Mouse (Mus musculus) midbrain, embryonic 15.5 days (tissue): ENCODE measurements around the gene Cggbp1. TPM values are rescaled to one million over a fixed set of nuclear protein-coding genes. Genes with fewer than 3 reads are reported as not detected.

ENCODE experiments used
- ATAC-seq: fragments of 200-750 bp; cut with Nextera tagmentation; replicated peaks from 2 replicates; pipeline ENCODE4 v1.8.0; 2017; ENCODE audit warnings: moderate TSS enrichment
- H3K27ac ChIP-seq: fragments of 300-500 bp; sonication (generic); 2 replicates; pipeline ENCODE4 v1.5.1; 2015; ENCODE audit warnings: mild to moderate bottlenecking, inconsistent platforms
- H3K27me3 ChIP-seq: fragments of 300-500 bp; sonication (generic); replicated peaks from 2 replicates; pipeline ENCODE4 v1.6.1; 2015; ENCODE audit warnings: inconsistent platforms
- H3K36me3 ChIP-seq: fragments of 300-500 bp; sonication (generic); replicated peaks from 2 replicates; pipeline ENCODE4 v1.6.1; 2015; ENCODE audit warnings: inconsistent platforms
- H3K4me1 ChIP-seq: fragments of 300-500 bp; sonication (generic); 2 replicates; pipeline ENCODE4 v1.6.1; 2015; ENCODE audit warnings: inconsistent platforms
- H3K4me2 ChIP-seq: fragments of 300-500 bp; sonication (generic); 2 replicates; pipeline ENCODE4 v1.6.1; 2015; ENCODE audit warnings: inconsistent platforms, mild to moderate bottlenecking, moderate library complexity
- H3K4me3 ChIP-seq: fragments of 300-500 bp; sonication (generic); 2 replicates; pipeline ENCODE4 v1.5.1; 2015; ENCODE audit warnings: mild to moderate bottlenecking, inconsistent platforms
- H3K9ac ChIP-seq: fragments of 300-500 bp; sonication (generic); 2 replicates; pipeline ENCODE4 v1.6.1; 2015; ENCODE audit warnings: mild to moderate bottlenecking, inconsistent platforms
- H3K9me3 ChIP-seq: fragments of 300-500 bp; sonication (generic); 2 replicates; pipeline ENCODE4 v1.6.1; 2016; ENCODE audit warnings: inconsistent platforms
- WGBS: fragments of 180-500 bp; shearing (Covaris S2); methylation state at CpG from one replicate; pipeline ENCODE4 v1.1.7; 2015; ENCODE audit warnings: mixed read lengths; 5-methylcytosine and 5-hydroxymethylcytosine counted together
- polyA plus RNA-seq: library from polyadenylated mRNA; unstranded; fragments of >200 nt; fragmentation: Nextera tagmentation; extraction: Ambion mirVana; gene quantifications from 2 replicates; pipeline ENCODE4 v1.2.1, GENCODE M21; 2015

The Cggbp1 gene
- polyA plus RNA-seq, 1 experiment from 2014 or later, result 71.7 TPM

DNA sequence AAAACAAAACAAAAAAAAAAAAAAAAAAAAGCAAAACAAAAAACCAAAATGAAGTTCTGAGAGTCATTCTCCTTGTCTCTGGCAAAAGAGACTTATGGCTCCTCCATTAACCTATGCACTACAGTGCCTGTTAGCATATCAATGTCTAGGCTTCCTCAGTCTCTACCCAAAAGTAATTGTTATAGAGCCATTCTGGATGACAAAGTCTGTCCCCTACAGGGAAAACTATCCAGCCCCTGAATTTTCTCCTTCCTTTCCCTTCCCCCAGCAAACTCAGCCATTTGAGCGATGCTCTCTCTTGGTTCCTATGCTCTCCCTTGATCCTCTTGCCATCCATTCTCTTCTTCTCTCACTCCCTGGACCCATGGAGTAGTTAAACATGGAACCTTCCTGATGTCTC is 24.0 kb downstream of the Cggbp1 start:
- Histone ChIP-seq H3K4me2 (no peak overlapping the region), H3K4me1 (0 out of 2 replicates have a peak, but pooled peaks cover 8% of the 10 kb centered on the region), H3K27me3 (no peaks in the 10 kb centered on the region), H3K4me3 (no peak overlapping the region), H3K27ac (no peak overlapping the region), H3K36me3 (no peaks in the 10 kb centered on the region), H3K9me3 (no peaks in the 10 kb centered on the region), H3K9ac (no peak overlapping the region)
- 85% methylated on average over 1 of the region's 1 CpGs for WGBS
- no peak for ATAC-seq

GRCm38 (mm10) chr16:64876631-64877265 is 25.0 kb downstream of the Cggbp1 start:
- no peak overlapping the region for H3K4me2 ChIP-seq
- H3K4me3 ChIP-seq, result no peak overlapping the region
- H3K9ac ChIP-seq, result no peak overlapping the region
- H3K9me3 ChIP-seq, result no peaks in the 10 kb centered on the region
- no peaks in the 10 kb centered on the region for H3K27me3 ChIP-seq
- H3K36me3 ChIP-seq, result no peaks in the 10 kb centered on the region
- 0 out of 2 replicates have a peak, but pooled peaks cover 8% of the 10 kb centered on the region for H3K4me1 ChIP-seq
- ATAC-seq, result no peak
- WGBS, result 71% methylated on average over 4 of the region's 4 CpGs
- no peak overlapping the region for H3K27ac ChIP-seq

GRCm38 (mm10) chr16:64877314-64877713 is 25.5 kb downstream of the Cggbp1 start:
- Histone ChIP-seq H3K9ac (no peak overlapping the region), H3K27me3 (no peaks in the 10 kb centered on the region), H3K4me3 (no peak overlapping the region), H3K4me2 (no peak overlapping the region), H3K9me3 (no peaks in the 10 kb centered on the region), H3K27ac (no peak overlapping the region), H3K4me1 (0 out of 2 replicates have a peak, but pooled peaks cover 8% of the 10 kb centered on the region), H3K36me3 (no peaks in the 10 kb centered on the region)
- no peak for ATAC-seq
- WGBS, result 86% methylated on average over 3 of the region's 3 CpGs

DNA sequence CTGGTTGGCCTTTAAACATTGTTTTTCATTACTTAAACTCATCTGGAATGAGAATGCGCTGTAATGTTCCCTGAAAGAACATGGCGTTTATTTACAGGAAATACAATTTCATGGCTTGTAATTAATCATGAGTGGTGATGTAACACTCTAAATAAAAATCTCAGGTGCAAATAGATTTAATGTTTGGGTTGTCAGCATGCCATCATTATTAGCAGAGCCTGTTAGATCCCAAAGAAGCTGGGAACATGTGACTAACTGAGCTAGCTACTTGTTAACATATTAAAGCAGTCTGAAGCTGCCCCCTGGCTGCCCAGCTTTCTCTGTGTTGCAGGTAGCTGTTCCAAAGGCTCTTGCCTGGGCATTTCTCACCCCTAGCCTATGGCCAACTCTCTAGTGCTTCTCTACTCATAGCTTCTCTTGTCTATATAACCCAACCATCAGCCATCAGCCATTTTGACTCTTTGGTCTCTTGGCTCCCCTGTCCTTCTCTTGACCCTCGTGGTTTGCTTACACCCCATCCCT is 26.9 kb downstream of the Cggbp1 start:
- no peaks in the 10 kb centered on the region for H3K36me3 ChIP-seq
- 0 out of 2 replicates have a peak, but pooled peaks cover 4% of the 10 kb centered on the region for H3K4me1 ChIP-seq
- H3K4me3 ChIP-seq, result no peak overlapping the region
- no peak overlapping the region for H3K9ac ChIP-seq
- no peak for ATAC-seq
- no peak overlapping the region for H3K27ac ChIP-seq
- no peaks in the 10 kb centered on the region for H3K9me3 ChIP-seq
- no peak overlapping the region for H3K4me2 ChIP-seq
- 88% methylated on average over 3 of the region's 3 CpGs for WGBS
- no peaks in the 10 kb centered on the region for H3K27me3 ChIP-seq

DNA sequence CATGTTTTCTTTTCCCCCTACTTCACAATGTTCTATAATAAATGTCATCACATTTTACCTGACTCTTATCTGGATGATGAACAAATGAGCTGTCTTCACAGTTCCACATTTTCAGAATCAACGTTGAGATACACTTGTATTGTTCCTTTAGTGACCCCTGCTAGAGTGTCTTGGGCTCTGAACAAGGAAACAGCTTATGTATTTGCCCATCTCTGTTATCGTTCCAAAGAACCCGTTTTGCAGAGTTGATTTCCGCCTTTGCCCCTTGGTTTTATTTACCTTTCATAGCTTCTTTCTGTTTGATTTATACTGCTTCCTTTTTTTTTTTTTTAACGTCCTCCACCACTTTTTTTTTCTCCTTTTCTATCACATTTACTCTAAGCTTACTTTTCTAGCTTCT is 27.9 kb downstream of the Cggbp1 start:
- no peak overlapping the region for H3K27ac ChIP-seq
- WGBS, result 85% methylated on average over 5 of the region's 5 CpGs
- no peaks in the 10 kb centered on the region for H3K9me3 ChIP-seq
- no peaks in the 10 kb centered on the region for H3K36me3 ChIP-seq
- no peaks in the 10 kb centered on the region for H3K4me1 ChIP-seq
- H3K4me3 ChIP-seq, result no peak overlapping the region
- no peaks in the 10 kb centered on the region for H3K27me3 ChIP-seq
- ATAC-seq, result no peak
- no peak overlapping the region for H3K9ac ChIP-seq
- H3K4me2 ChIP-seq, result no peak overlapping the region

DNA sequence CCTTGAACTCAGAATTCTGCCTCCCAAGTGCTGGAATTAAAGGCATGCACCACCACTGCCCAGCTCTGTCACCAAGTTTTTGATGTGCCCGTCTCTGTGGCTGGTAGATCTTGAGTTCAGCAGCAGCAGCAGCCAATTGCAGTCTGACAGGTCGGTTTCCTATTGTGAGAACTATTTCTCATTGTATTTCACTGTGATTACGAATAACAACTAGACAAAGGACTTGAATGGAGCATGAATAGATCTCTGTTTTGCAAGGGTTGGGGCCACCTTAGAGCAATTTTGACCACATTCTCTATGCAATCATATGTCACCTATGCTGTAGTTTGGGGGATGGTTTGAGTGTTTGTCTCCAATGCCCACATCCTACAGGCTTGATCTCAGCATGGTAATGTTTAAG is 29.2 kb downstream of the Cggbp1 start:
- Histone ChIP-seq H3K4me1 (no peaks in the 10 kb centered on the region), H3K9ac (no peak overlapping the region), H3K36me3 (no peaks in the 10 kb centered on the region), H3K27ac (no peak overlapping the region), H3K4me2 (no peak overlapping the region), H3K9me3 (no peaks in the 10 kb centered on the region), H3K27me3 (no peaks in the 10 kb centered on the region), H3K4me3 (no peak overlapping the region)
- 71% methylated on average over 3 of the region's 3 CpGs for WGBS
- no peak for ATAC-seq

DNA sequence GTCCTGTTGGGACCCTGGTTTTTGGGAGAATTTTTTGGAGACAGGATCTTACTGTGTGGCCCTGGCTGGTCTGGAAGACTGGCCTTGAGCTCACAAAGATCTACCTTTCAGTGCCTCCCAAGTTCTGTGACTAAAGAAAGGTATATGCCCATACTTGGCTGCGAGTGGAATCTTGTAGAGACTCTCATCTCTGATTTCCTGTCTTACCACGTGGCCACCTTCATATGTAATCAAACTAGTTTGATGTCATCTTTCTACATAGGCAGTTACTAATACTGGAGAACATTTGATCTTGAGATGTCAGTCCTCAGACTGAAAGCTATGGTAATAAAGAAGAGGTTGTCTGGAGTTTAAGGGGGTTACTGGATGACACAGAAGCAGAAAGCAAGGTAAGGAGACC is 29.6 kb downstream of the Cggbp1 start:
- H3K27ac ChIP-seq, result no peak overlapping the region
- no peaks in the 10 kb centered on the region for H3K4me1 ChIP-seq
- H3K9me3 ChIP-seq, result no peaks in the 10 kb centered on the region
- H3K4me3 ChIP-seq, result no peak overlapping the region
- no peak for ATAC-seq
- H3K27me3 ChIP-seq, result no peaks in the 10 kb centered on the region
- H3K9ac ChIP-seq, result no peak overlapping the region
- no peak overlapping the region for H3K4me2 ChIP-seq
- 85% methylated on average over 2 of the region's 2 CpGs for WGBS
- H3K36me3 ChIP-seq, result no peaks in the 10 kb centered on the region

DNA sequence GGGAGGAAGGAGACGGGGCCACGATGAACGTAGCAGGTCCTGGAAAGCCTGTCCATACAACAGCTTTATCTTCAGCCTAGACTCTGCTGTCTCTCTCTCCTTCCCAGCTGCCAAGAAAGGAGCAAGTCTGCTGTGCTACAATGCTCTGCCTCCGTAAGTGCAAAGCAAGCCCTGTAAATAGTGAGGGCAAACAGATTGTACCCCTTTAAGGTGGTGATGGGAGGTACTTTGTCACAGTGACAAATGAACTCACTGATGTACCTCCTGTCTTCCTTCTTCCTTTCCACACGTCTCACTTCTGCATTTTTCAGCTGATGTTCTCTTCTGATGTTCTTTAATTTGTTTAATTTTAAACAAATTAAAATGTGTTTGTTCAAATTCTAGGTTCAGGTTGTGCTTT is 32.1 kb downstream of the Cggbp1 start:
- Histone ChIP-seq H3K27me3 (no peaks in the 10 kb centered on the region), H3K4me2 (no peak overlapping the region), H3K9me3 (no peaks in the 10 kb centered on the region), H3K4me3 (no peak overlapping the region), H3K9ac (no peak overlapping the region), H3K4me1 (no peaks in the 10 kb centered on the region), H3K36me3 (no peaks in the 10 kb centered on the region), H3K27ac (no peak overlapping the region)
- no peak for ATAC-seq
- 77% methylated on average over 5 of the region's 5 CpGs for WGBS

DNA sequence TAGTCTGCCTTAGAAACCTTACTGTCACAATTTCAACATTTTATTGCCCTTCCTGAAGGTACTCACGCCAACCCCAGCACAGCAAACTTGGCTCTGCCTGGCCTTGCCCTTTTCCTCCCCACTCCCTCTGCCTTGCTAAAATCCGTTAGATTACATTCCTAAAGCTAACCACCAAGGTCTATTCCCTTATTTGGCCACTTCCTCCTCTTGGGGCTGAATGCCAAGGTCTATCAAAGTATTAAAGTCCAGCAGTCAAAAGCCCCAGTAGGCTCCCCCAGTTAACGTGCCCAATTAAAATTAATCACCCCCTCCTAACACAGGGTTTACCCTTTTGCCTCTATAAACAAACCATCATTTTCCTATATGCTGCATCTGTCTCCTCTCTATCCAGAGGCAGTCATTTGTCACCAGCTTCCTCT is 32.6 kb downstream of the Cggbp1 start:
- Histone ChIP-seq H3K4me2 (no peak overlapping the region), H3K27me3 (no peaks in the 10 kb centered on the region), H3K4me3 (no peak overlapping the region), H3K4me1 (no peaks in the 10 kb centered on the region), H3K9me3 (no peaks in the 10 kb centered on the region), H3K27ac (no peak overlapping the region), H3K36me3 (no peaks in the 10 kb centered on the region), H3K9ac (no peak overlapping the region)
- no peak for ATAC-seq
- WGBS, result 40% methylated on average over 3 of the region's 3 CpGs

DNA sequence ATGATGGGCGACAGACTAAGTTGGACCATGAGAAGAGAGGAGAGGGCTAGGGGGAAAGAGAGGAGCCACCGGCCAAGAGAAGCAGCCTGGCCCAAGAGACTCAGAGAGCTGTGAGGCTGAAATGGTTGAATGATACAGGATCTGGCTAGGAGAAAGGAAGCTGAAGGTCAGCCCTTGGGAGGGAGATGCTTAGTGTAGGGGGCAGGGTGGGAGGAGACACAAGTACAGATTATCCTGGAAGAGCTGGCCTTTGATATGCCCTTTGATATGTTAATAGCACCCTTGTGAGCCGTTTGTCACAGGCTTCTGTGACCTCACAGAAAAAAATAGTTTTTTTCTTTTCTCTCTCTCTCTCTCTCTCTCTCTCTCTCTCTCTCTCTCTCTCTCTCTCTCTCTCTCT is 33.3 kb downstream of the Cggbp1 start:
- Histone ChIP-seq H3K36me3 (no peaks in the 10 kb centered on the region), H3K4me3 (no peak overlapping the region), H3K9me3 (no peaks in the 10 kb centered on the region), H3K27ac (no peak overlapping the region), H3K9ac (no peak overlapping the region), H3K27me3 (no peaks in the 10 kb centered on the region), H3K4me1 (no peaks in the 10 kb centered on the region), H3K4me2 (no peak overlapping the region)
- 32% methylated on average over 3 of the region's 3 CpGs for WGBS
- no peak for ATAC-seq

DNA sequence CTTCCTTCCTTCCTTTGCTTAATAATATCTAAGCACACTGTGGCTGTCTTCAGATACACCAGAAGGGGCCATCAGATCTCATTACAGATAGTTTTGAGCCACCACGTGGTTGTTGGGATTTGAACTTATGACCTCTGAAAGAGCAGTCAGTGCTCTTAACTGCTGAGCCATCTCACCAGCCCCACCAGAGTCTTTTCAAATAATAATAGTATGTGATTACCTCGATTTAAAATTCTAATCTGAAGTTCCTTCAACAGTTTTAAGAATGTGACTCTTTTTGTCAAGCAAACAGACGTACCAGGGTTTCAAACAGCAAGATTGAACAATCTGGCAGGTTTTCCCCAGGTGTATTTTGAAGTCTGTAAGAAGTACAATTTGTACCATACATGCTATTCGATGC is 33.8 kb downstream of the Cggbp1 start:
- no peak overlapping the region for H3K27ac ChIP-seq
- no peak for ATAC-seq
- H3K4me2 ChIP-seq, result no peak overlapping the region
- no peak overlapping the region for H3K4me3 ChIP-seq
- 40% methylated on average over 4 of the region's 4 CpGs for WGBS
- H3K9me3 ChIP-seq, result no peaks in the 10 kb centered on the region
- H3K4me1 ChIP-seq, result no peaks in the 10 kb centered on the region
- no peaks in the 10 kb centered on the region for H3K27me3 ChIP-seq
- no peaks in the 10 kb centered on the region for H3K36me3 ChIP-seq
- H3K9ac ChIP-seq, result no peak overlapping the region

DNA sequence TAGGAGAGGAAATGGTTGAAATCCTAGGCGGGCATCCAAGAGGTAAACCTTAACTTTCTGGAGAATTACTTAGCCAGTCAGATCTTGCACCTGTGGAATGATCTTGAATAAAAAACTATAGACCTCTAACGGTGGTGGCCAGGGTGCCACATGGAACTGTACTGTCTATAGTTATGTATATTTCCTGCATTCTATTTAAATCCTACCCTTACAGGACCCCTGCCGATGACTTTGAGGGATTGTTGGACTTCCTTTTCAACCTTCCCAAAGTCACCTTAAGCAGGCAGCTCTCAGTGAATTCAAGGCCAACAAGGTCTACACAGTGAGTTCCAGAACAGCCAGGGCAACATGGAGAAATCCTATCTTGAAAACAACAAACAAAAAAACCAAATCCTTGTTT is 37.7 kb downstream of the Cggbp1 start:
- Histone ChIP-seq H3K4me2 (no peak overlapping the region), H3K9ac (no peak overlapping the region), H3K4me1 (no peaks in the 10 kb centered on the region), H3K36me3 (no peaks in the 10 kb centered on the region), H3K9me3 (no peaks in the 10 kb centered on the region), H3K27me3 (no peaks in the 10 kb centered on the region), H3K27ac (no peak overlapping the region), H3K4me3 (no peak overlapping the region)
- ATAC-seq, result no peak
- 96% methylated on average over 3 of the region's 3 CpGs for WGBS

GRCm38 (mm10) chr16:64899084-64899483 is 47.3 kb downstream of the Cggbp1 start:
- no peaks in the 10 kb centered on the region for H3K27me3 ChIP-seq
- no peaks in the 10 kb centered on the region for H3K9me3 ChIP-seq
- no peak overlapping the region for H3K4me3 ChIP-seq
- WGBS, result 80% methylated on average over 2 of the region's 2 CpGs
- H3K4me1 ChIP-seq, result no peaks in the 10 kb centered on the region
- no peak overlapping the region for H3K4me2 ChIP-seq
- H3K9ac ChIP-seq, result no peak overlapping the region
- no peak for ATAC-seq
- H3K36me3 ChIP-seq, result no peaks in the 10 kb centered on the region
- no peak overlapping the region for H3K27ac ChIP-seq
